Mouse (Mus musculus) Patski (cell line): Measurements from ENCODE around the gene Smim27. TPM values are rescaled to one million over a fixed set of nuclear protein-coding genes. Genes with fewer than 3 reads are reported as not detected.

Source experiments
- ATAC-seq: fragments of 100-300 bp; one replicate; pipeline ENCODE4 v1.8.0; 2021
- CTCF ChIA-PET: fragments of 350-600 bp; sonication (Branson Sonifier 250); formaldehyde crosslinking; loops from one replicate; lab custom pipeline; 2022; ENCODE audit warnings: inconsistent platforms; lab: Charles Lee
- POLR2A ChIA-PET: fragments of 350-600 bp; sonication (Branson Sonifier 250); formaldehyde crosslinking; loops from one replicate; lab custom pipeline; 2022; ENCODE audit warnings: antibody characterized with exemption, inconsistent platforms; lab: Charles Lee
- DNase-seq: peaks from one replicate; pipeline ENCODE4 v3.0.0-alpha.2; 2011; ENCODE audit warnings: low read depth, low spot score
- H3K27me3 ChIP-seq: fragments of 371-371 bp; one replicate; pipeline ENCODE4 v1.5.1; 2021
- CTCF ChIP-seq: fragments of 100-300 bp; IDR thresholded peaks from one replicate; pipeline ENCODE4 v1.5.1; 2021
- in situ Hi-C: fragments of 300-500 bp; cut with MboI; formaldehyde crosslinking; loops from 3 replicates; pipeline ENCODE4 v1.11.1; 2018; ENCODE audit warnings: low pct_unique_long_range_greater_than_20kb, mixed read lengths
- polyA plus RNA-seq: library from polyadenylated mRNA; unstranded; gene quantifications from one replicate; pipeline ENCODE4 v1.2.3, GENCODE M21; 2021

The Smim27 gene
- polyA plus RNA-seq, 1 experiment from 2014 or later: 4.3 TPM

DNA sequence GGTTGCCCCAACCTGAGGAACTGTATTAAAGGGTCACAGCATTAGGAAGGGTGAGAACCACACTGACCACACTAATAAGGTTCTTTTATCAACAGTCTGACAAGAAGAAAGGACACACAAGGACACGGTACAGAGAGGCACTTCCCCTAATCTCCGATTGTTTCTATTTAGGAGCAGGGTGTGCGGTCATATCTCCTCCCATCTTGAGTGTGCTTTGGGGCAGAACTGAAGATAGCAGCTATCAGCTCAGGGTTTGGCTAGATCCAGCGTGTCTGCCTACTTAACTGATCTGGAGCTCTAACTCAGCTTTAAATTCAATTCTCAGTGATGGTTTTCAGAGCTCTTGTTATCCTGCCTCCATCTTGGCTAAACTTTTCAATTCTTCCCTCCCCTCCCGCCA, 29.8 kb downstream of the Smim27 start:
- no peak for ATAC-seq
- no peak for TF ChIP-seq CTCF
- POLR2A ChIA-PET: no interaction called here
- DNase-seq: no peak
- CTCF ChIA-PET: interaction anchor here (2.3 kb wide), 1 partner anchor 10 kb away, joined by 11 read pairs; no protein-coding TSS in a partner anchor
- in situ Hi-C loops: no loop called here
- H3K27me3 ChIP-seq: no peaks in the 10 kb centered on the region

DNA sequence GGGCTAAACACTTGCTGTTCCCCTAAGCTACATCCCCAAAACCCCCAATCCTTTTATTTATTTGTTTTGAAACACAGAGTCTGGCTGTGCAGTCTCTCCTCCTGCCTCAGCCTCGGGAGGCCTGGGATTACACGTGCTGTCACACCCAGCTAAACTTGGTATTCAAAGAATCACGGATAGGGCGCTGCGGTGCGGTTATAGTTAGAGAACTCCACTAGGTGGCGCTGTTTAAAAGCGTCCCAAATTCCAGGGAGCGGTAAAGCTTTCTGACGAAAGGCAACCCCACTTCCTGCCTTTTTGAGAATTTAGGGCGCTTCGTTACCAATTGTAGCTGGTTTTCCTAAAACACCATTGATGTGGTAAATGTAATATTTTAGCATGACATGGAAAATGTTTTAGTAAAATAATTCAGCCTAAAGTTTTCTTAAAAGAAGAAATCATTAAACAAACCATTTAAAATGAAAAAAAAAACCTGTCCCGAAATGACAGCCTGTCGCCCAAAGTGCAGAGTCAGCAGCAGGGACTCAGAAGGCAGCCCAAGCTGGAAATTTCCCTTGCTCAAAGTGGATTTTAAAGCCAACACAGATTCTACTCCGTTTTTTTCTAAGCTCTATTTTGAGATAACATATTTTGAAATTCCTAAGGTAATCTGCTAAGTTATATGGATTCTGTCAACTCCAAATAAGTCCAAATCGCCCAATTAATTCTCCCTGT, 31.9 kb downstream of the Smim27 start:
- in situ Hi-C loops: no loop called here
- peak; percentile 69 for TF ChIP-seq CTCF
- ATAC-seq: peak; percentile 82

DNA sequence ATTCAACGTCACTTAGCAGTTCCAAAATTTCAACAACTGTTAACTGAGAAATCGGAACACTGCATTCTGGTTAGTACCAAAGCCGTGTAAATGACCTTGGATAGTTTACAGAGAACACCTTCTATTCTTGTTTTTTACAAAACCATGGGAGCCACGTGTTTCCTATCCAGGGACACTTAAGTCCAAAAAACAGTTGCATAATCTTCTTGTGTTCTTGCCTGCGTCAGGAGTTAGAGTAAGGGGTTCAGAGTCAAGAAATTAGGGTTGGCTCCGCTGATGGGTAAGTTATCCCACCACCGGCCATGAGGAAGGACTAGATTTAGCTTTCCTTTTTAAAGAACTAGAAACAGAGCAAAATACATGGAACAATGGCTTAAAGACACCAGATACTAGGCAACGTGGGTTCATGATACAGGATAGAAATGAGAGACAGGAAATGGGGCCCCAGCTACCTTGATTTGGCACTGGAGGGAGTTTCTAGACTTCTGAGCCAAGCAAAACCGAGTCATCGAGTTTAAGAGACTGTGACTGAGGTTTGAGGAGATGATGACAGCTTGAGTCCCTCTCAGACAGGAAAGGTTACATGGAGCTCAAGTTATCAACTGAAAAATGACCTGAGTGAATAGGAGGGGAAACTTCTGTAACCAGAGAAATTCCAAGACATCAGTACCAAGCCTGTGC, 33.2 kb downstream of the Smim27 start:
- in situ Hi-C loops: no loop called here

More for the DNA sequence above, 31.9 kb downstream of the Smim27 start:
- CTCF ChIA-PET: interaction anchor here (0.7 to 2.4 kb wide), 12 partner anchors 10 to 397 kb away, joined by 3 to 19 read pairs (median 4); no protein-coding TSS in a partner anchor
- POLR2A ChIA-PET: no interaction called here
- no peak for DNase-seq
- no peaks in the 10 kb centered on the region for H3K27me3 ChIP-seq

DNA sequence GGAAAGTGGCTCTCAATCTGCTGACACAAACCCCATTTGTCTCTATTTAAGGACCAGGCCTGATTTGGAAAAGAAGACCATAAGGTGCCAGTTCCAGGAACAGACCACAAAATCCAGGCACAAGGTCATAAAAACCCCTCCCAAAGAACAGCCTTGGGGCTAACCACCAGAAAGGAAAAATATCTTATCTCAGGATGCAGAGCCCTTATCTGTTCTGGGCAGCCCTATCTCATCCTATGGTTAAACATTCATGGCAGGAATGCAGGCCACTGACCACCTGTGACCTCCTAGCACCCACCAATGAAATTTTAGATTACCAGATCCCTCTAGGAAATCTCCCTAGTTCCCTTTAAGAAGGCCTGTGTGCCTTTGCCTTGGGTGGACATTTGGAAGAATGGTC, 40.3 kb downstream of the Smim27 start:
- ATAC-seq (no peak), DNase-seq (no peak)
- TF ChIP-seq CTCF: no peak
- ChIA-PET CTCF (interaction anchor here (1.0 kb wide), 1 partner anchor 16 kb away, joined by 3 read pairs; no protein-coding TSS in a partner anchor), POLR2A (no interaction called here)
- in situ Hi-C loops: no loop called here
- H3K27me3 ChIP-seq: no peaks in the 10 kb centered on the region

More for the DNA sequence above, 33.2 kb downstream of the Smim27 start:
- no peak for TF ChIP-seq CTCF
- ChIA-PET POLR2A (no interaction called here), CTCF (interaction anchor here (1.2 to 2.4 kb wide), 3 partner anchors 11 to 379 kb away, joined by 3 to 19 read pairs (median 6); no protein-coding TSS in a partner anchor)
- DNase-seq (no peak), ATAC-seq (no peak)
- H3K27me3 ChIP-seq: no peaks in the 10 kb centered on the region

DNA sequence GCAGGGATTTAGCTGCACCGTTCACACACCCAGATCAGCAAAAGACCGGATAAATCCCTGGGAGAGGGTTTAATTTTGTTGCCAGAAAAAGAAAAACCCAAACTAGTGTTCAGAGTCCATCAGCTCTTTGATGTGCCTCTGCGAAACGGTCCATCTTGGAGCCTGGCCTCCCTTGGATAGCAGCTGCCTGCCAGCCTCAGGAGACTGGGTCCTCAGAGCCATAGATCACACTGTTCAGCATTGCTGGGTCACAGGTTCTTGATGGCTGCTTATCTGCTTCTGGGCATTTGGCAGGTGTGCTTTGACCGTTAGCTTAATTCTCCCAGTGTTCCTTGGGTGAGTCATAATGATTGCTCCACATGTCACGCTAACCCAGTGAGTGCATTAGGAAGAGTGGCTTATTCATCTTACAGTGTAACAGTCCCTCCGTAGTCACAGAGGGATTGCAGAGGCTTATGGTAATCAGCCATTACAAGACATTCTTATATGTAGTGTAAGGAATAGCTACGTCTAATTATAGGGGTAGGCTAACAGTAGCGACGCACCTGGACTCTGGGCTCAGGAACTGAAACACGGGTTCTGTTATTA, 41.5 kb downstream of the Smim27 start:
- in situ Hi-C loops: no loop called here
- ATAC-seq (no peak), DNase-seq (no peak)
- CTCF ChIA-PET: interaction anchor here (2.1 kb wide), 1 partner anchor 10 kb away, joined by 6 read pairs; no protein-coding TSS in a partner anchor
- POLR2A ChIA-PET: no interaction called here
- H3K27me3 ChIP-seq: no peaks in the 10 kb centered on the region
- TF ChIP-seq CTCF: no peak

DNA sequence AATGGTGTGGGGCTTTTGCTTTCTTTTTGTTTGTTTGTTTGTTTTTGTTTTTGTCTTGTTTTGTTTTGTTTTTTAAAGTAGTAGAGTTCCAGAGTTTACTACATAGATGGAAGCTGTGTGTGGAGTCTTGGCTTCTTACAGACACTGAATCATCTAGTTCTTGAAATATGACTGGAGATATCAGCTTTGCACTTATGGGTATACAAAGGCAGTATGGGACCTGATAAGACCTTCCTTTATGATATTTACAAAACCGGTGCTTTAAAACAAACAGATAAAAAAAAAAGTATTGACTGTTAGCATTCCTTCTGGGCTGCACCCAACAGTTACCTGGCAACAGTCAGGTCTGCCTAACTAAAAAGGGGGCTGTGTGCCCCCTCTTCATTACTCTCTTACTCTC, 42.8 kb downstream of the Smim27 start:
- no peak for TF ChIP-seq CTCF
- POLR2A ChIA-PET: no interaction called here
- DNase-seq (no peak), ATAC-seq (no peak)
- CTCF ChIA-PET: interaction anchor here (2.1 kb wide), 1 partner anchor 11 kb away, joined by 6 read pairs; no protein-coding TSS in a partner anchor
- in situ Hi-C loops: no loop called here
- H3K27me3 ChIP-seq: no peaks in the 10 kb centered on the region

DNA sequence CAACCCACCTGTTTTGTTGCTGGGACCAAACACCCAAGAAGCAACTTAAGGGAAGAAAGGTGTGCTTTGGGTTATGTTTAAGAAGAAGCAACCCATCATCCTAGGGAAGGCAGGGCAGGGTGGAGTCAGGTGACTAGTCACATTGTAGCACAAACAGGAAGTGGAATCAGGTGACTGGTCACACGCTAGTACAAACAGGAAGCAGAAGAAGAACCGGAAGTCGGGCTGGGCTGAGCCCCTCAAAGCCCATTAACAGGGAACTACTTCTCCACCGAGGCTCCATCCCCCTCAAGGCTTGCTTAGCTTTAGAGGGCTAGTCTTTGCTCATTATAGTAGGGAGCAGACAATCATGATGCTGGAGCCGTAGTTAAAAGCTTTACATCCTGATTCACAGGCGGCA, 43.6 kb downstream of the Smim27 start:
- CTCF ChIA-PET: interaction anchor here (1.7 kb wide), 1 partner anchor 11 kb away, joined by 6 read pairs; no protein-coding TSS in a partner anchor
- no peak for DNase-seq
- no peaks in the 10 kb centered on the region for H3K27me3 ChIP-seq
- POLR2A ChIA-PET: no interaction called here
- in situ Hi-C loops: no loop called here
- no peak for ATAC-seq
- no peak for TF ChIP-seq CTCF

DNA sequence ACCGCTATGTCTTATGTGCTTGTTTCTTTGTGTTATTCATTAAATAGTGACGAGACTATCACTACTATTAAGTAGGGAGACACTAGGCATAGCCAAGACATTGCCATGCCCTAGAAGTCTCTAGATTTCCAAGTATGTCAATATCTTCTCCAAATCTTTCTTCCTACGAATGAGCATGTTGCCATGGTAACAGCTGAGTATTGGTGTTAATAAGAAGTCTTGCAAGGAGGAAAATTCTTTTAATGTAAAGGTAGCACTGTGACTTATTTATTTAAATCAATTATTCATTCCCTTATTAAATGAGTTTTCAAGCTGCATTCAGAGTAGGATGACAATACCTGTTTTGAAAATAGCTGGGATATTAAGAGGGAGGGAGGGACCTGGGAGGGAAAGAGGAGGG, 48.0 kb downstream of the Smim27 start:
- CTCF ChIA-PET: no interaction called here
- H3K27me3 ChIP-seq: peaks cover 12% of the 10 kb centered on the region
- DNase-seq (no peak), ATAC-seq (no peak)
- POLR2A ChIA-PET: no interaction called here
- in situ Hi-C loops: no loop called here
- no peak for TF ChIP-seq CTCF

Other genes starting within 250 kb of the Smim27 start
- 49.8 TPM for gene Aco1, start 126.5 kb upstream of the Smim27 start, polyA plus RNA-seq
- 15.0 TPM for gene Ddx58, start 29.8 kb upstream of the Smim27 start, polyA plus RNA-seq
- 27.6 TPM for gene Topors, start 271 bp downstream of the Smim27 start, polyA plus RNA-seq
- 191 TPM for gene Ndufb6, start 9.8 kb downstream of the Smim27 start, polyA plus RNA-seq
- gene Tmem215, start 202.6 kb downstream of the Smim27 start, polyA plus RNA-seq: not detected